Mouse (Mus musculus): ENCODE data around the gene Amh.

The Amh gene

GRCm38 (mm10) chr10:80856908-80857307 is 51.9 kb downstream of the Amh start:
- peak; percentile 53 for DNase-seq (ENCODE audit: low read depth, low spot score)

Measured in c-Kit-negative CD71-positive TER-119-positive erythroid progenitor cells, embryonic 14.5 days (primary cell).